Mouse (Mus musculus) frontal cortex, postnatal 36 days (tissue): ENCODE results near the gene Olfr1034.
"Not testable (repeated sequence)": the region's sequence is repeated elsewhere in the genome, so short reads cannot be mapped to it uniquely, and the experiment has no call there.

Source experiments
- DNase-seq, 2 experiments: peaks; one replicate each; pipeline ENCODE4 v3.0.0; 2022; ENCODE audit warnings: low spot score in 2 of 2

Gene Olfr1034

DNA sequence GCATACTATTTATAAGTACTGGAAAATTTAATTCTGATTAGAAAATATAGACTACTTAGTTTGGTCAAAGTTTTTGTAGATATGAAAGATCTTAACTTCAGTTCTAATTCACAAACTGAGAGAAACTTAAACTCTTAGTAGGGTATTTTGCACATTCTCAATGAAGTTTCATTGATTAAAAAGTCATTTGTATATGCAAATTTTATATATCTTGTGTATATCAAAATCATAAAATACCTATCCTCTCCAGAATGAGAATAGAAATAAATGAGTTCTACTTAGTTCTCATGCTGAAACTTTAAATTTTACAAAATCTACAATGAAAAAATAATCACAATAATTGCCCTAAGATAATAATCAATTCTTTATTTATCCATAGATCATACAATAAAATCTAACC lies at the start of gene Olfr1034:
TSS of gene Olfr1034 (plus strand) at position 301 of the 400 bp plus-strand sequence.
- DNase-seq: no peak

GRCm38 (mm10) chr2:86005240-86005639 lies 40.4 kb upstream of the Olfr1034 start, which contains the start of gene Olfr1032:
TSS of gene Olfr1032 (plus strand) at chr2:86005540.
- DNase-seq: no peak

DNA sequence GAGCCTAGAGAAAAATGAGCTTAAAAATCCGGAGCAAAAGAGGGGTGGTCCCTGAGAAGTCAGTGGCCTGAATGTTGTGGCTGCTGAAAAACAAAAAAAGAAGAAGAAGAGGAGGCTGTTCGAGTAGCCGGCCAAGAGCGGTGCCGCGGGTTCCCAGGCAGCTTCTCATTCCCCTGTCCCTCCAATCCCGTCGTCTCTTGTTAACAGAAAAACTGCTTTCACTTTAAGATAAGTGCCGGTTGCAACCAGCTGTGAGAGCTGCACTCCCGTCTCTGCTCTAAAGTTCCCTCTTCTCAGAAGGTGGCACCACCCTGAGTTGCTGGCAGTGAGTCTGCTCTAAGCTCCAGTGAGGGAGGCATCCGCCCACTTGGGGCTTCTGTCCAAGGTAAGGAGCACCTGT lies 25.3 kb upstream of the Olfr1034 start, which contains the start of gene Olfr1033:
TSS of gene Olfr1033 (plus strand) at position 228 of the 400 bp plus-strand sequence.
- DNase-seq: peak in 1 of 2 experiments; percentile 1

- not testable (repeated sequence) for DNase-seq
Measured at GRCm38 (mm10) chr2:86021518-86021917, 24.1 kb upstream of the Olfr1034 start.

DNA sequence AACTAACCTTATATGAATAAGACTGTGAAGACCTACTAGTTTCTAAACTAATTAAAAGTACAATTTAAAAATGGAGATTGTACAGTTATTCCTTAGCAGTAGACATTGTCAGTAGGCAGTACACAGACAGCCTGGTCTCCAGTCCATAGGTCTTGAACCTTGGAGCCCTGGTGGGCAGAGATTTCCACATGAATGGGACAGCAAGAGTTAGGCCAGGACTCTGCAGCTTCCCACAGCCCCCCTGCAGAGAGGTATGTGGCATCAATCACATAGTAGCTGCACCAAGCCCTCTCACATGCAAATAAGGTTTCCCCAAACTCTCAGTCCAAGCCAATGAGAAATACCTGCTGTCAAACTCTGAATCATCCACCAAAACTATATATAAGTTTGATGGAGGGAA lies 5.1 kb downstream of the Olfr1034 start:
- not testable (repeated sequence) for DNase-seq

DNA sequence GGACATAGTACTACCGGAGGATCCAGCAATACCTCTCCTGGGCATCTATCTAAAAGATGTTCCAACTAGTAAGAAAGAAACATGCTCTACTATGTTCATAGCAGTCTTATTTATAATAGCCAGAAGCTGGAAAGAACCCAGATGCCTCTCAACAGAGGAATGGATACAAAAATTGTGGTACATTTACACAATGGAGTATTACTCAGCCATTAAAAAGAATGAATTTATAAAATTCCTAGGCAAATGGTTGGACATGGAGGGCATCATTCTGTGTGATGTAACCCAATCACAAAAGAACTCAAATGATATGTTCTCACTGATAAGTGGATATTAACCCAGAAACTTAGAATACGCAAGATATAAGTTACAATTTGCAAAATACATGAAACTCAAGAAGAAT lies 18.1 kb downstream of the Olfr1034 start:
- DNase-seq: not testable (repeated sequence)

- DNase-seq: no peak
Measured at GRCm38 (mm10) chr2:86070189-86070588, 24.5 kb downstream of the Olfr1034 start.

DNA sequence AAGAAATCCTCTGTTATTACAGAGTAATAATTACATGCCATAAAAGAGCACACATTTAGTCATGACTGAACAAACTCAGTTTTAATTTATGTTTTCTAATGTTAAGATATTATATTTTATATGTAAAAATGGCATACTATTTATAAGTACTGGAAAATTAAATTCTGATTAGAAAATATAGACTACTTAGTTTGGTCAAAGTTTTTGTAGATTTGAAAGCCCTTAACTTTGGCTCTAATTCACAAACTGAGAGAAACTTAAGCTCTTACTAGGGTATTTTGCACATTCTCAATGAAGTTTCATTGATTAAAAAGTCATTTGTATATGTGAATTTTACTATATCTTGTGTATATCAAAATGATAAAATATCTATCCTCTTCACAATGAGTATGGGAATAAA lies 28.0 kb downstream of the Olfr1034 start, which contains the start of gene Olfr1036:
TSS of gene Olfr1036 (plus strand) at position 301 of the 400 bp plus-strand sequence.
- not testable (repeated sequence) for DNase-seq

DNA sequence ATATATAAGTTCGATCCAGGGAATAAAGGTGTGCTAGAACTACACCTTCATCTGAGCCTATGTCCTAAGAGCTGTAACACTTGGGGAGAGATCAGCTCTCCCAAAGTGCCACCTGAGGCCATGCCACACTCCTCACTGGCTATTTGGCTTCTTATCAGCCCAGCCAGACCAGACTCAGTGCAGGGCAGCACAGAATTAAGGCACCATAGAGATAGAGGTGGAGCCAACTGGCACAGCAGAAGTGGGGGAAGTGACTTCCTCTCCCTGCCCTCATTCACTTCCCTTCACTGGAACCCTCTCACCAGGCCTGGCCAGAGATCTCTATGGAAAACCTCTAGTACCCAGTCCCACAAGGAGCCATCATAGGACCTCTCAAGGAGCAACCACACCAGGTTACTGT lies 34.8 kb downstream of the Olfr1034 start:
- DNase-seq: not testable (repeated sequence)

DNA sequence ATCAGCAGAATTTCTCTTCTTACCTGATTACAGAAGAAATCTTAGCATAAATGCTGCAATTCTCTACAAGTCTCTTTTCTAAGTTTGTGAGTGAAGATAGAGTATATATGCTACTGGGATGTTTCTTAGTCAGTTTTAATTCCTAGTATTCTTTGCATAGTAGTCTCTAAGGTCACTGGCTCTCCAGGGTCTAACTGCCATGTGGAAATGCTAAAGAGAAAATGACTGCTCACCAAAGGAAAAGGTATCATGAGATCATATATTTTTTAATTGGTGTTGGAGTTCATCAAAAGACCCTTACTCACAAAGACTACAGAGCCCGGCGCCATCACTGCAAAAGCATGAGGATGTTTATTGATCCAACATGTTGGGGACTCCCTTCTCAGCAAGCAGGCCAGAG lies 41.6 kb downstream of the Olfr1034 start, which contains the start of gene Olfr1037:
TSS of gene Olfr1037 (minus strand) at position 101 of the 400 bp plus-strand sequence.
- no peak for DNase-seq
